Comparison of ENCODE assay signal across 8 mouse cellular contexts in genomic region chr5:140659607-140660272, GRCm38 (mm10). TPM values are rescaled to one million over a fixed set of nuclear protein-coding genes. Genes with fewer than 3 reads are reported as not detected.
DNase-seq lines count a peak whose midpoint lies in the region; ATAC-seq lines count a peak whose summit lies in the region.

No protein-coding gene starts in this region.

- peak; percentile 60 for DNase-seq in CD4-positive helper T cell, adult 2 months (ENCODE audit: low read depth, low spot score)
- DNase-seq in brain, adult 2 months (ENCODE audit: low read depth, low spot score) = peak; percentile 81
- DNase-seq in frontal cortex, postnatal 25 days (ENCODE audit: low spot score in 2 of 2) = peak; percentile 38 to 61
- peak; percentile 69 to 86 for DNase-seq in left cerebral cortex, postnatal 25 days (ENCODE audit: low spot score in 2 of 2)
- DNase-seq in right cerebral cortex, postnatal 36 days (ENCODE audit: low spot score in 2 of 2) = peak; percentile 80
- no peak for DNase-seq in heart, postnatal 10 days
- DNase-seq in ovary, postnatal 14 days (ENCODE audit: low spot score) = no peak

- intact Hi-C loops in left cerebral cortex, postnatal 25 days (cut with DNase I) = no loop called here
- intact Hi-C loops in heart, postnatal 10 days (cut with DNase I) = loop anchor here (5.0 kb wide), 1 partner anchor 32 kb away; no protein-coding TSS in a partner anchor

- no peak for ATAC-seq in monocyte, adult 5-6 weeks (replicated peaks; ENCODE audit: insufficient number of reproducible peaks, low FRiP score, low TSS enrichment, poor library complexity, severe bottlenecking)

RNA-seq across cellular contexts. Expression of gene Ttyh3, which starts 10.9 kb away (rescaled TPM):
- total RNA-seq in left cerebral cortex, postnatal 25 days (2021) = 100 to 1,000 TPM; 272 to 289 TPM
- total RNA-seq in heart, postnatal 10 days (2021) = 10 to 100 TPM; 58.4 to 61.4 TPM
- 12.6 to 29.2 TPM (median 15.6 TPM) in 3 replicates for total RNA-seq in monocyte, adult 5-6 weeks (2017)

RNA-seq across cellular contexts. Expression of gene Iqce, which starts 42.4 kb away (rescaled TPM):
- total RNA-seq in left cerebral cortex, postnatal 25 days (2021) = 10 to 100 TPM; 43.4 to 50.4 TPM
- 10 to 100 TPM; 10.5 to 10.9 TPM for total RNA-seq in heart, postnatal 10 days (2021)
- total RNA-seq in monocyte, adult 5-6 weeks (2017) = 8.2 to 14.9 TPM (median 14.3 TPM) in 3 replicates

RNA-seq across cellular contexts. Expression of gene Brat1, which starts 45.1 kb away (rescaled TPM):
- total RNA-seq in left cerebral cortex, postnatal 25 days (2021) = 10 to 100 TPM; 20.5 to 22.4 TPM
- 10 to 100 TPM in 1 of 2 experiments, 1 to 10 TPM in 1; 9.6 to 10.8 TPM for total RNA-seq in heart, postnatal 10 days (2021)
- 3.9 to 13.9 TPM (median 6.1 TPM) in 3 replicates for total RNA-seq in monocyte, adult 5-6 weeks (2017)

RNA-seq across cellular contexts. Expression of gene Lfng, which starts 52.6 kb away (rescaled TPM):
- 10 to 100 TPM; 19.3 to 21.1 TPM for total RNA-seq in left cerebral cortex, postnatal 25 days (2021)
- 10 to 100 TPM; 14.1 to 15.7 TPM for total RNA-seq in heart, postnatal 10 days (2021)
- 274 to 469 TPM (median 297 TPM) in 3 replicates for total RNA-seq in monocyte, adult 5-6 weeks (2017)

Comparison
In these comparisons a context has a peak if more than half of its experiments do, and no peak if none do; other contexts are left out.
1. DNase-seq: peak in CD4-positive helper T cell, adult 2 months (single experiment), brain, adult 2 months (single experiment), frontal cortex, postnatal 25 days (2 of 2), left cerebral cortex, postnatal 25 days (2 of 2) and right cerebral cortex, postnatal 36 days (2 of 2); none in heart, postnatal 10 days (0 of 2) and ovary, postnatal 14 days (single experiment).